Mouse (Mus musculus) kidney, adult 2 months (tissue): ENCODE results near the gene Serf1. TPM values are rescaled to one million over a fixed set of nuclear protein-coding genes. Genes with fewer than 3 reads are reported as not detected.

Experiments used
- DNase-seq: peaks from one replicate; pipeline ENCODE4 v3.0.0; 2021
- H3K27ac ChIP-seq: fragments of 200-500 bp; 2 replicates; pipeline ENCODE4 v1.5.1; 2012; ENCODE audit warnings: low read depth, low read length, control low read depth, inconsistent platforms; ENCODE audit not compliant: insufficient read depth
- H3K27me3 ChIP-seq: fragments of 200-500 bp; replicated peaks from 2 replicates; pipeline ENCODE4 v1.6.1; 2012; ENCODE audit warnings: mild to moderate bottlenecking, moderate library complexity, low read length, inconsistent platforms; ENCODE audit not compliant: control insufficient read depth, insufficient read depth
- H3K36me3 ChIP-seq: fragments of 200-500 bp; 2 replicates; pipeline ENCODE4 v1.6.1; 2012; ENCODE audit warnings: mild to moderate bottlenecking, moderate library complexity, low read length, inconsistent platforms; ENCODE audit not compliant: control insufficient read depth, insufficient read depth
- H3K4me1 ChIP-seq: fragments of 200-500 bp; 2 replicates; pipeline ENCODE4 v1.6.1; 2011; ENCODE audit warnings: low read length; ENCODE audit not compliant: control insufficient read depth, insufficient read depth
- H3K4me3 ChIP-seq: fragments of 200-500 bp; 2 replicates; pipeline ENCODE4 v1.5.1; 2011; ENCODE audit warnings: mild to moderate bottlenecking, low read depth, low read length, control low read depth; ENCODE audit not compliant: insufficient read depth
- CTCF ChIP-seq: fragments of 200-500 bp; conservative IDR thresholded peaks from 2 replicates; pipeline ENCODE4 v1.5.1; 2011; ENCODE audit warnings: low read depth, mild to moderate bottlenecking, control low read depth, low read length, moderate library complexity, mixed read lengths; ENCODE audit not compliant: insufficient read depth, insufficient read length
- POLR2A ChIP-seq: fragments of 200-500 bp; IDR thresholded peaks from one replicate; pipeline ENCODE4 v1.6.1; 2011; ENCODE audit warnings: low read depth, low read length, control low read depth
- WGBS: fragments of 180-500 bp; shearing (Covaris S2); methylation state at CpG from one replicate; pipeline ENCODE4 v1.1.7; 2018; 5-methylcytosine and 5-hydroxymethylcytosine counted together
- polyA plus RNA-seq: library from polyadenylated mRNA; depleted of rRNA; stranded (reverse); fragments of >200 nt; gene quantifications from 2 replicates; pipeline ENCODE4 v1.2.3, GENCODE M21; 2012

Serf1 gene
- polyA plus RNA-seq, 1 experiment, result 11.5 TPM

GRCm38 (mm10) chr13:100112218-100112972, 4.6 kb downstream of the Serf1 start:
- DNase-seq, result no peak
- Histone ChIP-seq H3K4me3 (no peak overlapping the region), H3K36me3 (no peaks in the 10 kb centered on the region), H3K27me3 (no peaks in the 10 kb centered on the region), H3K4me1 (no peaks in the 10 kb centered on the region), H3K27ac (no peak overlapping the region)
- TF ChIP-seq POLR2A (no peak), CTCF (no peak)
- WGBS, result 35% methylated on average over 5 of the region's 5 CpGs

GRCm38 (mm10) chr13:100123970-100124369, 16.2 kb downstream of the Serf1 start:
- 92% methylated on average over 3 of the region's 3 CpGs for WGBS
- no peaks in the 10 kb centered on the region; the same call in 1 of the 2 replicates for H3K4me1 ChIP-seq

GRCm38 (mm10) chr13:100124423-100125257, 16.8 kb downstream of the Serf1 start, which contains the start of gene Smn1:
TSS of gene Smn1 (plus strand) at chr13:100124852.
- peak within 1 kb of the TSS; percentile 99 for H3K4me3 ChIP-seq
- 4% methylated on average over 42 of the region's 42 CpGs for WGBS
- H3K27me3 ChIP-seq, result no peaks in the 10 kb centered on the region
- no peak within 1 kb of the TSS for H3K27ac ChIP-seq
- H3K4me1 ChIP-seq, result no peaks in the 10 kb centered on the region; the same call in 1 of the 2 replicates
- peak; percentile 98 for DNase-seq
- H3K36me3 ChIP-seq, result peaks cover 2% of the 10 kb centered on the region
- TF ChIP-seq CTCF (no peak), POLR2A (peak; percentile 54)

More at GRCm38 (mm10) chr13:100123970-100124369, 16.2 kb downstream of the Serf1 start:
- Histone ChIP-seq H3K27ac (no peak overlapping the region), H3K27me3 (no peaks in the 10 kb centered on the region), H3K36me3 (peaks cover 2% of the 10 kb centered on the region), H3K4me3 (no peak overlapping the region)
- TF ChIP-seq CTCF (no peak), POLR2A (no peak)
- DNase-seq, result no peak

DNA sequence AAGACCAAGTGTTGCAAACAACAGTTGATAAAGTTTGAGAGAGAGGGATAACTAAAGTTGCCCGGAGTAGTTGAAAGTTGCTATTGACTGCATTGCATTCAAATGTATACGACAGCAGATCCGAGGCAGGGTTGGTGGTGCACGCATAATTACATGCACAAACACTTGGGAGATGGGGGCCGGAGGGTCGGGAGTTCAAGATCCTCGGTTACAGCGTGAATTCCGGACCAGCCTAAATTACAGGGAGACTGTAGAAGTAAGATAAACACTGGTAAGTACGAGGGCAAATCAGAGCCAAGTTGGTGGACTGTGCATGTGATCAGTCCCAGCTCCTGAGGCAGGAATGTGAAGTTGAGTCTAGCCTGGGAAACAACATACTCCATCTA, 17.4 kb downstream of the Serf1 start:
- H3K36me3 ChIP-seq, result peaks cover 2% of the 10 kb centered on the region
- no peak overlapping the region for H3K27ac ChIP-seq
- WGBS, result 2% methylated on average over 10 of the region's 10 CpGs
- TF ChIP-seq CTCF (no peak), POLR2A (no peak)
- H3K4me1 ChIP-seq, result no peaks in the 10 kb centered on the region; the same call in 1 of the 2 replicates
- peak overlapping the region; percentile 99 for H3K4me3 ChIP-seq
- no peaks in the 10 kb centered on the region for H3K27me3 ChIP-seq
- no peak for DNase-seq

- no peaks in the 10 kb centered on the region for H3K27me3 ChIP-seq
- WGBS, result 75% methylated on average over 8 of the region's 8 CpGs
- peaks cover 4% of the 10 kb centered on the region; the same call in 1 of the 2 replicates for H3K4me1 ChIP-seq
- no peak overlapping the region for H3K27ac ChIP-seq
- DNase-seq, result no peak
- TF ChIP-seq CTCF (no peak), POLR2A (no peak)
- no peak overlapping the region for H3K4me3 ChIP-seq
- H3K36me3 ChIP-seq, result no peaks in the 10 kb centered on the region; the same call in none of the 2 replicates
Observed at GRCm38 (mm10) chr13:100141646-100142314, 34.0 kb downstream of the Serf1 start.

GRCm38 (mm10) chr13:100152659-100153058, 44.8 kb downstream of the Serf1 start:
- no peak for DNase-seq
- 42% methylated on average over 1 of the region's 1 CpGs for WGBS
- no peak overlapping the region for H3K27ac ChIP-seq

More at GRCm38 (mm10) chr13:100152659-100153058, 44.8 kb downstream of the Serf1 start:
- Histone ChIP-seq H3K4me3 (no peak overlapping the region), H3K36me3 (no peaks in the 10 kb centered on the region), H3K4me1 (no peaks in the 10 kb centered on the region), H3K27me3 (no peaks in the 10 kb centered on the region)
- TF ChIP-seq CTCF (no peak), POLR2A (no peak)
